Mouse (Mus musculus) hindbrain, embryonic 13.5 days (tissue): ENCODE data around the gene Pdpk1. TPM values are rescaled to one million over a fixed set of nuclear protein-coding genes. Genes with fewer than 3 reads are reported as not detected.
"Not testable (repeated sequence)": the region's sequence is repeated elsewhere in the genome, so short reads cannot be mapped to it uniquely, and the experiment has no call there.

Experiments
- ATAC-seq: fragments of 200-750 bp; cut with Nextera tagmentation; 2 replicates; pipeline ENCODE4 v1.8.0; 2017; ENCODE audit warnings: moderate TSS enrichment; ENCODE audit not compliant: low FRiP score
- H3K27ac ChIP-seq: fragments of 300-500 bp; sonication (generic); 2 replicates; pipeline ENCODE4 v1.5.1; 2015; ENCODE audit warnings: inconsistent platforms, mild to moderate bottlenecking, moderate library complexity
- H3K27me3 ChIP-seq: fragments of 300-500 bp; sonication (generic); 2 replicates; pipeline ENCODE4 v1.6.1; 2015; ENCODE audit warnings: mild to moderate bottlenecking, inconsistent platforms
- H3K36me3 ChIP-seq: fragments of 300-500 bp; sonication (generic); 2 replicates; pipeline ENCODE4 v1.6.1; 2015; ENCODE audit warnings: mild to moderate bottlenecking, inconsistent platforms
- H3K4me1 ChIP-seq: fragments of 300-500 bp; sonication (generic); replicated peaks from 2 replicates; pipeline ENCODE4 v1.6.1; 2015; ENCODE audit warnings: inconsistent platforms
- H3K4me2 ChIP-seq: fragments of 300-500 bp; sonication (generic); 2 replicates; pipeline ENCODE4 v1.6.1; 2015; ENCODE audit warnings: inconsistent platforms, mild to moderate bottlenecking, moderate library complexity
- H3K4me3 ChIP-seq: fragments of 300-500 bp; sonication (generic); 2 replicates; pipeline ENCODE4 v1.5.1; 2015; ENCODE audit warnings: mild to moderate bottlenecking, inconsistent platforms
- H3K9ac ChIP-seq: fragments of 300-500 bp; sonication (generic); 2 replicates; pipeline ENCODE4 v1.6.1; 2015; ENCODE audit warnings: mild to moderate bottlenecking, inconsistent platforms
- H3K9me3 ChIP-seq: fragments of 300-500 bp; sonication (generic); 2 replicates; pipeline ENCODE4 v1.6.1; 2016; ENCODE audit warnings: inconsistent platforms
- WGBS: fragments of 180-500 bp; shearing (Covaris S2); methylation state at CpG from one replicate; pipeline ENCODE4 v1.1.7; 2015; 5-methylcytosine and 5-hydroxymethylcytosine counted together
- polyA plus RNA-seq: library from polyadenylated mRNA; unstranded; fragments of >200 nt; fragmentation: Nextera tagmentation; extraction: Ambion mirVana; gene quantifications from 2 replicates; pipeline ENCODE4 v1.2.1, GENCODE M21; 2015

The Pdpk1 gene
- polyA plus RNA-seq, 1 experiment from 2014 or later, result 64.5 TPM

DNA sequence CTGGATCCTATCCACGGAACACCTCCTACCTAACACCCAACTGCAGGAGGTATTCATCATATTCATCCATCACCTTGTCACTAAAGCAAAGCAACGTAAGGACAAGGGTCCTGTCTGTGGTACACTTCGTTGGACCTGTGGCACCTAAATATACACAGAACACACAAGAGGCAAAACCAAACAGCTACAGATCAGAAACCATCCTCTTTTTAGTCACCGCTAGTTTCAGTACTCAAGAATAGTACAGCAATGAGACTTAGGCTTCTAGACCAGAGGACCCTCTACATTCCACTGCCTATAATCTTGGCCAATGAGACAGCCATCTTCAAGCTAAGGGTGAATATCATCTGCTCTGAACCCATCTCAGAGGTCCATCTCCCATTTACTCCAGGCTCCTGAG is 52.4 kb downstream of the Pdpk1 start:
- H3K4me2 ChIP-seq, result no peak overlapping the region
- H3K36me3 ChIP-seq, result peaks cover 59% of the 10 kb centered on the region
- no peak for ATAC-seq
- no peaks in the 10 kb centered on the region for H3K27me3 ChIP-seq
- H3K27ac ChIP-seq, result no peak overlapping the region
- H3K4me3 ChIP-seq, result no peak overlapping the region
- no peak overlapping the region for H3K9ac ChIP-seq
- no peaks in the 10 kb centered on the region for H3K9me3 ChIP-seq
- 95% methylated on average over 4 of the region's 4 CpGs for WGBS
- no peaks in the 10 kb centered on the region for H3K4me1 ChIP-seq

GRCm38 (mm10) chr17:24090575-24090974 is 60.1 kb downstream of the Pdpk1 start:
- no peaks in the 10 kb centered on the region for H3K4me1 ChIP-seq
- no peak overlapping the region for H3K4me2 ChIP-seq
- no peak for ATAC-seq
- H3K9ac ChIP-seq, result no peak overlapping the region
- H3K27ac ChIP-seq, result no peak overlapping the region
- peaks cover 64% of the 10 kb centered on the region for H3K36me3 ChIP-seq
- no peak overlapping the region for H3K4me3 ChIP-seq
- H3K9me3 ChIP-seq, result no peaks in the 10 kb centered on the region
- WGBS, result 95% methylated on average over 1 of the region's 1 CpGs
- H3K27me3 ChIP-seq, result no peaks in the 10 kb centered on the region

DNA sequence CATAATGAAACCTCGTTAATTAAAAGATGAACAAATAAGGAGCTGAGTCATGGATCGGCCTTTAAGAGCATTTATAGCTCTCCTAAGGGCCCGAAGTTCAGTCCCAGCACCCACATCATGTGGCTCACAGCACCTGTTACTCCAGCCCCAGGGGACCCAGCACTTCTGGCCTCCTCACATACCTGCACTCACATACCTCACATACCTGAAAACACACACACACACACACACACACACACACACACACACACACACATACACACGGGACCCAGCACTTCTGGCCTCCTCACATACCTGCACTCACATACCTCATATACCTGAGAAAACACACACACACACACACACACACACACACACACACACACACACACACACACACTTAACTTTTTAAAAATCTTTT is 64.3 kb downstream of the Pdpk1 start:
- H3K9ac ChIP-seq, ATAC-seq, H3K4me3 ChIP-seq, H3K4me1 ChIP-seq, H3K4me2 ChIP-seq, H3K27me3 ChIP-seq, H3K27ac ChIP-seq, H3K9me3 ChIP-seq: not testable (repeated sequence)
- peaks cover 51% of the 10 kb centered on the region for H3K36me3 ChIP-seq
- WGBS, result 94% methylated on average over 4 of the region's 4 CpGs

DNA sequence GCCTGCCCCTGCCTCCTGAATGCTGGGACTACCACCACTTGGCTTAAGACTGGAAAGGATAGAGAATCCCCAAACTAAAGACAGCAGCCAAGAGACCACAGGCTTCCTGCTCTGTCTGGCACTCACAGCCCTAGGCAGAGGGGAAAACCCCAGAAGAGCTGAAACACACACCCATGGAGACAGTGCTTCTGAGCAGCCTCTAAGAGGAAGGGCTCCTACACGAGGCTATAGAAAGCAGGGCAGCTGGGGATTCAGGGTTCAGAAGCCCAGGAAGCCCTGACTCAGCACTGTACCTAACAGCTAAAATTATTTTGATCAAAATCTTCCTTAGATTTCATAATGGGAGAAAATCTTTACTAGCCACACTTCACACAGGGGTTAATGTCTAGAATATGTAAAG is 66.1 kb downstream of the Pdpk1 start:
- no peak for ATAC-seq
- Histone ChIP-seq H3K4me3 (no peak overlapping the region), H3K4me2 (no peak overlapping the region), H3K9ac (no peak overlapping the region), H3K4me1 (no peaks in the 10 kb centered on the region), H3K36me3 (peaks cover 50% of the 10 kb centered on the region), H3K9me3 (no peaks in the 10 kb centered on the region), H3K27me3 (no peaks in the 10 kb centered on the region), H3K27ac (no peak overlapping the region)
- WGBS, result 58% methylated on average over 1 of the region's 1 CpGs

GRCm38 (mm10) chr17:24077101-24077500 is 73.6 kb downstream of the Pdpk1 start:
- Histone ChIP-seq H3K4me1 (peaks cover 6% of the 10 kb centered on the region), H3K27me3 (no peaks in the 10 kb centered on the region), H3K4me3 (no peak overlapping the region), H3K9ac (0 out of 2 replicates have a peak overlapping the region, but pooled peaks have one; percentile 20), H3K4me2 (no peak overlapping the region), H3K36me3 (peaks cover 44% of the 10 kb centered on the region), H3K27ac (no peak overlapping the region), H3K9me3 (no peaks in the 10 kb centered on the region)
- WGBS, result 89% methylated on average over 2 of the region's 2 CpGs
- ATAC-seq, result no peak

GRCm38 (mm10) chr17:24072919-24073696 is 77.6 kb downstream of the Pdpk1 start, which contains the start of gene Kctd5:
TSS of gene Kctd5 (minus strand) at chr17:24073485.
- Histone ChIP-seq H3K9ac (peak within 1 kb of the TSS; percentile 95), H3K4me3 (peak within 1 kb of the TSS; percentile 94), H3K27me3 (no peaks in the 10 kb centered on the region), H3K4me2 (peak within 1 kb of the TSS; percentile 82), H3K4me1 (peaks cover 36% of the 10 kb centered on the region), H3K9me3 (no peaks in the 10 kb centered on the region), H3K36me3 (peaks cover 15% of the 10 kb centered on the region), H3K27ac (peak within 1 kb of the TSS; percentile 88)
- WGBS, result under 1% methylated on average over 62 of the region's 62 CpGs
- ATAC-seq, result peak; percentile 98

DNA sequence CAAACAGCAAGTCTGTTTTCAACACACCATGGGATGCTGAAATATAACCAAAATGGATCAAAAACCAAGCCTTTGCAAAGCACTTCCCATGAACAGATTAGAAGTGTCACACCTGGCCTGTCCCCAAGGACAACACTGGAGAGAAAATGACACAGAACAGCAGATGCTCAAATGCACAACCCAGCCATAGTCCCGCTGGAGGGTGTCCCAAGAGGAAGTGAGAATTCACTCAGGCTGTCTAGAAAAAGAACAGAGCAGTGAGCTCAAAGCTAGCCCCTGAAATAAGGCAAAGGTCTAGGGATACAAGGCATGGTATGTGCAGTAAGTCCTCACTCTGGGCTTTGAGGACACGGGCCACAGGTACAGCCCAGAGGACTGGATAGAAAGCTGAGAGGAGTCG is 81.2 kb downstream of the Pdpk1 start:
- no peaks in the 10 kb centered on the region for H3K27me3 ChIP-seq
- whole genome bisulfite sequencing, result 92% methylated on average over 3 of the region's 3 CpGs
- peaks cover 15% of the 10 kb centered on the region for H3K36me3 ChIP-seq
- no peak overlapping the region for H3K9ac ChIP-seq
- no peak overlapping the region for H3K4me2 ChIP-seq
- peaks cover 38% of the 10 kb centered on the region for H3K4me1 ChIP-seq
- H3K27ac ChIP-seq, result no peak overlapping the region
- no peaks in the 10 kb centered on the region for H3K9me3 ChIP-seq
- no peak overlapping the region for H3K4me3 ChIP-seq
- no peak for ATAC-seq

- peak overlapping the region; percentile 4; the same call in 1 of the 2 replicates for H3K9ac ChIP-seq
- no peaks in the 10 kb centered on the region for H3K9me3 ChIP-seq
- no peak overlapping the region for H3K4me2 ChIP-seq
- no peak overlapping the region for H3K27ac ChIP-seq
- no peak for ATAC-seq
- H3K27me3 ChIP-seq, result no peaks in the 10 kb centered on the region
- 93% methylated on average over 5 of the region's 5 CpGs for WGBS
- H3K36me3 ChIP-seq, result peaks cover 18% of the 10 kb centered on the region
- no peak overlapping the region for H3K4me3 ChIP-seq
- H3K4me1 ChIP-seq, result peaks cover 38% of the 10 kb centered on the region
Observed at GRCm38 (mm10) chr17:24068271-24068670, 82.5 kb downstream of the Pdpk1 start.

DNA sequence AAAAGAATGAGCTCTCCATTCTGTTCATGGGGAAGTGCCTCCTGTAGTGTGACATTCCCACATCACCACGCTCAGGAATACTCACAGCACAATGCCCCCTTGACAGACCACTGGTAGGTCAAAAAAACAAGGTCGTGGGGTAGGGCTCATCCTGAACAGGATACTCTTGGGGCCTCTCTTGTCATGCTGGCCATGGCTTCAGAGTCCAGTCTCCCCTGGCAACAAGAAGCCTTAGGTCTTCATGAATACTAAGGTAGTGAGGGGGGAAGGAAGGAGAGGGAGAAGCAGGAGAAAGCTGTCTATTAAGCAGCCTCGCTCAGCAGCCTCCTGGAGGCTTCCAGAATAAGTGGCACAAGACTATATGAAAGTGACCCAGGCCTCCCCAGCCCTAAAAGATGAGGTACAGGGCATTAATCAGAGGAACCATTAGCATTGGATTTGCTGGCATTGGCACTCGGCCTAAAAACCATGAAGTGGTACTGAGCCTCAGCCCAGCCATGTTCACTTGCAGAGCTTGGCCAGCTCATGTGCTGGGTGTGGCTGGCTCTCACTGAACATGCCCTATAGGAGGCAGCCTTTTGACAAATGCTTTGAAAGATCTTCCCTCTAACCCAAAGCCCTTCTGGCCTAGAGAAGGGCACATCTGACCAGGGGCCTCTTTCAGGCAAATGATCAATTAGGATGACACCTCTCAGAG is 88.1 kb downstream of the Pdpk1 start:
- 80% methylated on average over 4 of the region's 4 CpGs for WGBS
- H3K4me1 ChIP-seq, result no peaks in the 10 kb centered on the region
- no peak overlapping the region for H3K9ac ChIP-seq
- no peak overlapping the region for H3K27ac ChIP-seq
- H3K4me3 ChIP-seq, result no peak overlapping the region
- H3K9me3 ChIP-seq, result no peaks in the 10 kb centered on the region
- peaks cover 40% of the 10 kb centered on the region for H3K36me3 ChIP-seq
- no peak for ATAC-seq
- H3K27me3 ChIP-seq, result no peaks in the 10 kb centered on the region
- no peak overlapping the region for H3K4me2 ChIP-seq

- Histone ChIP-seq H3K27me3 (no peaks in the 10 kb centered on the region), H3K4me1 (no peaks in the 10 kb centered on the region), H3K4me3 (no peak overlapping the region), H3K4me2 (no peak overlapping the region), H3K9ac (no peak overlapping the region), H3K9me3 (no peaks in the 10 kb centered on the region), H3K27ac (no peak overlapping the region), H3K36me3 (peaks cover 74% of the 10 kb centered on the region)
- 95% methylated on average over 5 of the region's 5 CpGs for WGBS
- ATAC-seq, result no peak
Observed at GRCm38 (mm10) chr17:24057730-24058245, 92.9 kb downstream of the Pdpk1 start.

- Histone ChIP-seq H3K4me1 (no peaks in the 10 kb centered on the region), H3K4me3 (no peak overlapping the region), H3K27me3 (no peaks in the 10 kb centered on the region), H3K27ac (no peak overlapping the region), H3K4me2 (no peak overlapping the region), H3K9ac (no peak overlapping the region), H3K9me3 (no peaks in the 10 kb centered on the region), H3K36me3 (peaks cover 82% of the 10 kb centered on the region)
- no peak for ATAC-seq
- WGBS, result 97% methylated on average over 14 of the region's 14 CpGs
Observed at GRCm38 (mm10) chr17:24056636-24057625, 93.8 kb downstream of the Pdpk1 start.

DNA sequence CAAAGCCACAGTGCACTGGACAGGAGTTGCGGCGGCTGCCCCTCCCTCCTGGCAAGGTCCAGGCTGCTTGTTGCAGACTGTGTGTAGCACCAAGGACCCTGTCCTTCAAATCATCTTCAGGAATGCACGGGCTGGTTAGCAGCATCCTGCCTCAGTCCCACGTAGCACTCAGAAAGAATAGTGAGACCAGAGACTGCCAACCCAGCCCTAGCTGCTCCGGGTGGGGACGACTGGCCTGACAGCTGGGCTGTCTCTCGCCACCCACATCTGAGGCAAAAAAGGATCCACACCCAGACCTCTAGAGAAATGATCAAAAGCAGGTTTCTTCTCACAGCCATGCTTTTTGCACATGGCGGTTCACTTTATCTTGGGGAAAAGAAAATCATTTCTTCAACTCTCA is 101.7 kb downstream of the Pdpk1 start:
- WGBS, result 94% methylated on average over 8 of the region's 8 CpGs
- Histone ChIP-seq H3K27ac (no peak overlapping the region), H3K9me3 (no peaks in the 10 kb centered on the region), H3K4me3 (no peak overlapping the region), H3K27me3 (no peaks in the 10 kb centered on the region), H3K4me2 (no peak overlapping the region), H3K4me1 (no peaks in the 10 kb centered on the region), H3K36me3 (peaks cover 80% of the 10 kb centered on the region), H3K9ac (no peak overlapping the region)
- no peak for ATAC-seq
